Mouse (Mus musculus) monocyte, adult 2 months (primary cell): ENCODE results near the gene Als2cr12.
A peak's percentile ranks its signal among the peaks of the same experiment; 100 is the strongest.
"Not testable (repeated sequence)": the region's sequence is repeated elsewhere in the genome, so short reads cannot be mapped to it uniquely, and the experiment has no call there.

Source experiments
- DNase-seq, 2 experiments: peaks; one replicate each; pipeline ENCODE4 v3.0.0; 2022; ENCODE audit warnings: low spot score in 2 of 2, low read depth in 1 of 2

Als2cr12 gene

DNA sequence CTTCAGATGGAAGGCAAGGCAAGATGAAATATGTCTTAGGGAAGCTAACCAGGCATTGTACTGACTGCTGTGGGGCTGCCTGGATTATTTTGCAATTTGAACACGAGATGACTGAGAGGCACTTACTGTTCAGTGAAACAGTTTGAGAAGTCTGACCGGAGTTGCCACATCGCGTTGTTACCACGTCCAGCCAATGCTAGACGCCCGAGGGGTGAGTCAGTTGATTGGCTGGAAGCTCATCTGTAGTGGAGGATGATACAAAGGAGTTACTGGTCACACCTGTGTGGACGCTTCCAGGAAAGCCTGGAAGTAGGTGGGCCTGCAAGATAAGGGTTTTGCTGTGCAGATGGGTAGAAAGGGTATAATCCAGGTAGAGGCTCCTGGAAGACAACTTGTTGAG is 24.3 kb upstream of the Als2cr12 start:
- DNase-seq, result peak in 1 of 2 experiments; percentile 34

DNA sequence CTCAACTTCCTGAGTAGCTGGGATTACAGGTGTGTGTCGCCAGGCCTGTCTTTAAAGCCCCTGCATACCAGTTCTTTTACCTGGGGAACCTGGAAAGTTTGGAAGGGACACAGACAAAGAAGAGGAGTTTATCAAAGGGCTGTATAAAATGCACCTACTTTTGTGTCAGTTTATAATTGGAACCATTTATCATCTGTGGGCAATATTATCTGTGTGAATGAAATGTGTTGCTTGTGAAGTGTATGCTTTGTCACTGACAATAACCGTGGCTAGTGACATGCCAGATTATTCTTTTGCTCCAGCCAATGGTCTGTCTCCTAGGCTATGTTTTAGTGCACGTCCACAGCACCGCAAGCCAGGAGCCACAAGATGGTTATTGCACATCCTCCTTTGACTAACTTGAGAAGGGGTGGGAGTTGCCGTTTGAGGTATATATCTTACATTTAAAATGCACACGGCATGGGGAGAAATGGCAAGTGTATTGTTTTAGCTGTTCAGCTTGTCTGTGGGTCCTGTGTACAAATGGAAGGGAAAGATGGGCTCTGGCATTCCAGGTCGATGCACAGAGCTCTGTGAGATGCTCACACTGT is 23.7 kb upstream of the Als2cr12 start:
- no peak for DNase-seq

DNA sequence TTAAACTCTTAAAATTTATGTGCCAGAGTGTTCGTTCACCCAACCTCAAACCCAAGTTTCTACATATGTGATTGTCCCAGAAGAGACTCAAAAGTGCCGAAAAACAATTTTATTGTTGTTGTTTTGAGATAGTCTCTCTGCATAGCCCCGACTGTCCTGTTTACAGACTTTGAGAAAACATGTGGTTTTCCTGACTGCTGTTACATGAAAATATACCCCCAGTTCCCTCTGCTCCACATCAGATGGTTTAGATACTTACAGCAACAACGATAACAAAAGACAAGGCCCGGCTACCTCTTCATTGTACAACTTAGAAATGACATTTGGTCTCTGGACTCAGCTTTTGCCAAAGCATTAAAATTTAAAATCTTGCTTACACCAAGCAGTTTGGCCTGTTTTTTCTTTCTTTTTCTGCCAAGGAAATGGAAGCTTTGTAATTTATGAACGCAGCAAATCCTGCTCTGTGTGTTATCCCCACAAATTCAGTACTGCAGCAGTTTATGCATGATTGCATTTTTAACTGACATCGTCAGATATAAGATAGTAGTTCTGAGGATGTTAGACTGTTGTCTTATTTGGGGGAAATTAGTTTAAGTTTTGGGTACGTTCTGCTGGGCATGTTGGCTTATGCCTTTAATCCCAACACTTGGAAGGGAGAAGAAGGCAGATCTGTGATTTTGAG is 21.9 kb upstream of the Als2cr12 start:
- no peak for DNase-seq

DNA sequence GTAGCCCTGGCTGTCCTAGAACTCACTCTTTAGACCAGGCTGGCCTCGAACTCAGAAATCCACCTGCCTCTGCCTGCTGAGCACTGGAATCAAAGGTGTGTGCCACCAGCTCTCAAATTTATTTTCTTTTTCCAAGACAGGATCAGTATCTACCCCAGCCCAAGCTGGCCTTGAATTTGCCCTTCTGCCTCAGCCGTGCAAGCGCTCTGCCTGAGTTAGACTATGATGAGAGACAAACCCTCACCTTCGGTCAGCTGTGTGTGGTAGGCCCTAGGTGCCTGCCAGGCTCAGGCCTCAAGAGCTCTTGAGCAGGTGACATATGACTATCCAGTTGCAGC is 21.1 kb upstream of the Als2cr12 start:
- no peak for DNase-seq

DNA sequence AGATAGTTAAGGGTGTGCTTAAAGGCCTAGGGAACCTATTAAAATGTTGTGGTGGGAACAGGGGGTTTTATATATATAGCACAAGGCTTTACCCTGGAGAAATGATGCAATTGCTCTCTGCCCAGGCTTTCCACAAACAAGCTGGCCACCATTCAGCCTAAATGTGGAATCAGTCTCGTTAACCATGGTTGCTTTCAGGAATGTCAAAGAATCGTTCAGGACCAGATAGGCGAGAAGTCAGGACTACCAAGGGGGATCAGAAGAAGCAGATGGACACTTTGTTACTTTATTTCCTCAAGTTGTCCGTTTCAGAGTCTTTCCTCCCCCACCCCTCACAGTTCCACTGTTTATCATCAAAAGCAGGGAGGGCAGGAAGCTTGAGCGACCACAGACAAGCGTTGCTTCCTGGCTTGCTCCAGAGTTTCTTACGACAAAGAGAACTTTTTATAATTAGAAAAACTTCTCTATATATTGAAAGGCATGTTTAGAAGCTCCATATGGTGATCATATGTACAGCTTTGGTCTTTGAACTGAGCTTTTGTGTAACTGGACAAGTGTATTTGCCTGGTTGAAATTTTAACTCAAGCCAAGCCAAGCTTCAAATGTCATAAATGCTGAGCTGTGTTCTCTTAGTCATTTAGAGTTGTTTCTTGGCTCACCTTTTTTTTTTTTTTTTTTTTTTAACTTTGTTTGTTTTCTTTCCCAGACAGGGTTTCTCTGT is 20.5 kb upstream of the Als2cr12 start:
- no peak for DNase-seq

DNA sequence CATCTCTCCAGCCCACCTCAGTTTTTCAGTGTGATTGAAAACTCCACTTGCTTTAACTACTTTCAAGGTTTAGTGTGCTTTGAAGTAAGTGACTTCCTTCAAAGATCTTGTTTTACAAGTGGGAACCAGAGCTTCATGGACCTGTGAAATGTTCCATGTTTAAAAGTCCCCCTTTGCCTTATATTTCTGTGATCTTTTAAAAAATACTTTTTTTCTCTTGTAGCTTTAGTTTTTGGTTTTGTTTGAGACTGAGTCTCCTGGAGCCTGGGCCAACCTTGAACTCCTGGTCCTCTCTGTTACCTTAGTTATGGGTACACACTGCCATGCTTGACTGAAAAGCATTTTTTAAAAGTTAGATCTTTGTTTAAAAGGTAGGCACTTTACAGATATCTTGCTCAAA is 19.7 kb upstream of the Als2cr12 start:
- DNase-seq, result no peak

DNA sequence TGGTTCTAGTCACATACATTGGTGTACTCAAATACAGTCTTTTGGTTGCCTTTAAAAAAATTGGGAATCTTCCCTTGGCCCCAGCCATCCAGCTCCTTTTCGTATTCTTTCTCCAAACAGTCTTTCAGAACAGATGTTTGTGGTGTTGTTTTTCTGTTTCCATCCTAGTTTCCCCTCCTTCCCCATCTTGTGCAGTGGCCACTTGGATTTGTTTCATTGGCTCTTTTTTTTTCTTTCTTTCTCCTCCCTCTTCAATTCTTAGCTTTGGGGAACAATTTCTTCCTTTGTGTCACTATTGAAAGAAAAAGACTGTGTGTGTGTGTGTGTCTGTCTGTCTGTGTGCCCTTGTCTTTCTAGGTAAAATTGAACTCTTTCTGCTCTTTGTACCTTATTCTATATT is 18.6 kb upstream of the Als2cr12 start:
- no peak for DNase-seq

DNA sequence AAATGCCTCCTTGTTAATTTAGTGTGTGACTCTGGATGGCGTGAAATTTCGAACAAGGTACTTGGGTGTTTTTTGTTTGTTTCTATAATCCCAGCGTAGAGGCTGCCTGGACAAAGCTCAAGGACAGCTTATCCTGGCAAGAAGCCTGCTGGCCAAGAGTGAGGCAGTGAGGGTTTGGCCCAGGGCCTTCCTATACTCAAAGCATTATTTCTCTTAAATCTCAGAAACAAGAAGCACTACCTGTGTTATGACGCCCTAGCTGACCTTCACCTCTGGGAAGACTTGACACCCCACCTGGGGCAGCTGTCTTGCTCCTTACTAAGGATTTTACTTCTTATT is 18.1 kb upstream of the Als2cr12 start:
- DNase-seq, result no peak

DNA sequence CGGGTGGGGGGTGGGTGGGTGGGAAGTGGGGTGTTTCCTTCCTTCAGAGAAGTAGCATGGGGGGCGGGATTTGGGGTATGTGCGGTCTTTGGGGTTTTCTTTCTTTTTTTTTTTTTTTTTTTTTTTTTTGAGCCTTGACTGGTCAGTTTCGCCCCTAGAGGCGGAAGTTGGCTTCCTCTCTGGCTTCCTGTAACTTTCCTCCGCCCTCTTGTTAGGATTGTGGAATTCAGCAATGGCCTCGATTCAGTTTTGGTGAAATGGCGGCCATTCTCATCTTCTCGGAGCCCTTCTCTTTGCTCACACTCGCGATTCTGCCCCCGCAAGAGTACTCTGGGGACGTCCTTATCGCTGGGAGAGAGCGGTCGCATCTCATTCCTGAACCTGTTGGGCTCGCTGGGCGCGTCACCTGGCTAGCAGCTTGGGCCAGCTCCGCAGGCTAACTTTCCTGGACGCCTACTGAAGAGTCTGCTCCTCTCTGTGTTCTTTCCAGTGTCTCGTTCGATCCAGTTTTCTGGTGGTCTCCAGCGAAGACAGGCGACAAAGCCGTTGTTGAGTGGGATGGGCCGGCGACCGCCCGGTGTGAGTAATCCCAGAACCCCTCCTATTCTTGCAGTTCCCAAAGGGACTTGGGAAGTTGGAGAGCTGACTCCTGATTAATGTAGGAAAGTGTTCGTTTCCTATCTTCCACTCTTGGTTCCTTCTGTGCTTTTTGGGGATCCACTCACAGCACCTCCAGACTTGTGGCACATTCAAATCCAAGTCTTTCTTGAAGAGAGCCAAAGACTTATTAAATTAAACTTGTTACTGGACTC is 17.5 kb upstream of the Als2cr12 start:
- DNase-seq, result peak in 1 of 2 experiments; percentile 21

DNA sequence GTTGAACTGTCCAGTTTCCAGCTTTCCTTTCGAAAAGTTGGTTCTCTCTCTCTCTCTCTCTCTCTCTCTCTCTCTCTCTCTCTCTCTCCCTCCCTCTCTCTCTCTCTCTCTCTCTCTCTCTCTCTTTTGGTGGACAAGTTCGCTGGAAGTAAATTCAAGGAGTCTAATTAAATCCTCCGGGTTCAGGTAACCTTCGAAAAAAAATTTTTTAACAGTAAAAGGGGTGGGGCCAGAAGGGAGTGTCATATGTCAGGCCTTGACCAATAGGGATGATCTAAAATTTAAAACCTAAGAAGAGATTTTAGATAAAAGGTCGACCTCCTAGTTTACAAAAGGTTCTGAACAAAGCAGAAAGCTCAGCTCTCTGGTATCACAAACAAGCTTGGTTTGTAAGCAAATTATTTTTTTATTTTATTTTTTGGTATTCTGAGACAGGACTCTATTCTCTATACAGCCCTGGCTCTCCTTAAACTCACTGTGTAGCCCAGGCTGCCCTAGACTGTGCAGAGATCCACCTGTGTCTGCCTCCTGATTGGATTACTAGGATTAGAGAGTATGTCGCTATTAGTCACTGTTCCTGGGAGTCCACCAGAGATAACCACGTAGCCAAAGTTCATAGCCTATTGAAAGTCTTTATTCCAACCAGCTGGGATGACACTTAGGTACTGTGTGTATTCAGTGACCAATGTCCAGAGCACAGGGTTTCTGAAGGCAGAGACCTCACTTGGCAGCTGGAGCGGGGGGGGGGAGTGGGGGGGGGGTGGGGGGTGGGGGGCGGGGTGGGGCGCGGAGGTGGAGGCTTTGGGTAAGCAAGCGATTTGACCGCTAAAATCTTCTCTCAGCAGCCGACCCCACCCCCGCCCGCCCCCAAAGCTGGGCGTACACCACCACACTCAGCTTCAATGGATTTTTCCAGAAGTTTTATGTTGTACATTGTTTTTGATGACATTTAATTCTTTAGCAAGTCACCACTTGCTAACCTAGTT is 16.6 kb upstream of the Als2cr12 start:
- peak in 1 of 2 experiments; percentile 43 for DNase-seq

DNA sequence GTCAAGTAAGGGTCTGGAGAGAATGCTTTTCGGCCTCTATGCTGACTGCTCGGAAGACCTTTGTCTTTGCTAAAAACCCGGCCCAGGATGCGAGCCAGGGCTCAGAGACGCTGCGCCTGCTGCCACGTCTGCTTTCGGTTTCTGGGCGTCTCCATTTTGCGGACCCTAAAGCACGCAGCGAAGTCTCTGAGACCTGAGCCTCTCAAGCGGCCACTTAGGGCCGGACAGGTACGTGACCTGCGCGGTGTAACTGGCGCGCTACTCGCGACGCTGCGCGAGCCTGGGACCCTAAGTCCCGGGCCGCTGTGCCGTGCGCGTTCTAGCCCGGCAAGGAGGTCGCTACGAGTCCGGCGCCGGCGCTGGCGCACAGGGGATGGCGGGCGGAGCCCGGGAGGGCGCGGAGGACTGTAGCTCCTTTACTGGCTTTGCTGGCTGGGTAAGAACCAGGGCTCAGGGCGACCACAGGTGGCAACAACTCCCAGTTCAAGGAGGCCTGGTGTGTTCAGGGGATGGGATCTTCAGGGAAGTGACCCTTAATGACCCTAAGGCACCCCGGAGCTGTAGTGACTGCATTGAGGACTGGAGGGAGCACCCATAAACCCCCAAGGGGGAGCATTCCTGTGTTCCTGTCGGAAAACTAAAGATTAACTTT is 15.7 kb upstream of the Als2cr12 start, which contains the start of gene Cflar:
Cflar (plus strand) TSS at position 144 of the 652 bp plus-strand sequence.
- DNase-seq, result peak in 1 of 2 experiments; percentile 57

DNA sequence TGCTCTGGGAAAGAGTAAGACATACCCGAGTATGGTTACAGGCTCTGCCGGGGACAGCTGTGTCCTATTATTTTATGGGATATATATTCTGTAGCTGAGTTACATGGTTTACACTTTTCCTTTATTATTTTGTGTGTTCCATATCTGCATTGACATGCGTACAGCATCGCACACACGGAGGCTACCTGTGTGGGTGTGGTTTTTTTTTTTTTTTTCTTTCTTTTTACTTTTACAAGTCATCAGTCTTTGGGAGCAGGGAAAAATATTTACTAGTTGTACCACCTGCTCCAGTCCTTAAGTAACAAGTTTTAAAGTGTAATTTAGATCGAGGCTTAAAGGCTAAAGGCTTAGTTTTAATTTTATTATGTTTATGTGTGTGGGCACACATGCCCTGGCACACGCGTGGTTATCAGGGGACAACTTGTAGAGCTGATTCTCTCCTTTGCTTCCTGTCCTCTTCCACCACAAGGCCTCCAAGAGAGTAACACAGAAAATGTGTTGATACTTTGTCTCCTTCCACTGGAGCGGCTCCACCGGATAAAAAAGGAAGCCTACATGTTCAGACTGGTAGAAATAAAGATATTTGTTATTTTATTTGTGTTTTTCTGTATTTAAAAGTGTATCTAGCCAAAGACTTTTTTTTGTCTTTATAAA is 15.0 kb upstream of the Als2cr12 start:
- DNase-seq, result no peak

DNA sequence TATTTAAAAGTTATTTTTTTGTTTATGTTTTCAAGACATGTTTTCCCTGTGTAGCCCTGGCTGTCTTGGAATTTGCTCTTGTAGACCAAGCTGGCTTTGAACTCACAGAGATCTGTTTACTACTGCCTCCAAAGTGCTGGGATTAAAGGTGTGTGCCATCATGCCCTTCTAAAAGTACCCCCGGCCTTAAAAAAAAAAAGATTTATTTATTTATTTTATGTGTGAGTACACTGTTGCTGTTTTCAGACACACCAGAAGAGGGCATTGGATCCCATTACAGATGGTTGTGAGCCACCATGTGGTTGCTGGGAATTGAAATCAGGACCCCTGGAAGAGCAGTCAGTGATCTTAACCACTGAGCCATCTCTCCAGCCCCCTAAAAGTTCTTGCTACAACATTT is 14.3 kb upstream of the Als2cr12 start:
- not testable (repeated sequence) for DNase-seq

DNA sequence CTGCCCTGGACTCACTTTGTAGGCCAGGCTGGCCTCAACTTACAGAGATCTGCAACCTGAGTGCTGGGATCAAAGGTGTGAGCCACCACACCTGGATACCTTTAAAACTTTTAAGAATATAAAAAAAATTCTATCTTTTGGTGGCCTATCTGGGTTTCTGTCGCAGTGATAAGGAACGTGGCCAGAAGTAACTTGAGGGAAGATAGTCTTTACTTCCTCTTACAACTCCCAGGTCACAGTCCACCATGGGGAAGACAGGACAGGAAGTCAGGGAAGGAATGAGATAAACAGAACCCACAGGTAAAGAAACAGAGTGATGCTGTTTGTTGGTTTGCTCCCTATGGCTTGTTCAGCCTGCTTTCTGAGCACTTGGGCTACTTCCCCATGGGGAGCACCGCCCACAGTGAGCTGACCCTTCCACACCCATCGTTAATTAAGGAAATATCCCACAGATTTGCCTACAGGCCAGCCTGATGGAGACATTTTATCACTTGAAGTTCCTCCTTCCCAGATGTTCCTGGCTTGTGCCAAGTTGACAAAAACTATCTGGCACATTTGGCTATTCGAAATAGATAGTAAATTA is 4.9 kb upstream of the Als2cr12 start:
- not testable (repeated sequence) for DNase-seq

DNA sequence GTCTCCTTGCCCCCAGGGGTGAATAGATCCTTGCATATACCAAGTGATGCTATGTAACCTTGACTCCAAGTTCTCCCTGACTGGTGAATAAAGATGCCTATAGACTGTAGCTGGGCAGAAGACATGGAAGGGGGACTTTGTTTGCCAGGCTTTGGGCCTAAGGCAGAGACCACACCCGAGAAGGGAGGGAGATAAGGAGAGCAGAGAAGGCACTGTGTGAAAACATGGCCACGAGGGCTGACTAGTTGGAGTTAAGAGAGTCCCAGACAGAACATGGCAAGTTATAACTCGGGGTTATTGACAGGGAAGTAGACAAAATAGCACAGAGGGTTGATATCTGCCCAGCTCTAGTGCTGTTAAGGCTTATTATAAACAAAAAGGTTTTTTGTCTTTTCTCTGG is 4.2 kb upstream of the Als2cr12 start:
- DNase-seq, result no peak

DNA sequence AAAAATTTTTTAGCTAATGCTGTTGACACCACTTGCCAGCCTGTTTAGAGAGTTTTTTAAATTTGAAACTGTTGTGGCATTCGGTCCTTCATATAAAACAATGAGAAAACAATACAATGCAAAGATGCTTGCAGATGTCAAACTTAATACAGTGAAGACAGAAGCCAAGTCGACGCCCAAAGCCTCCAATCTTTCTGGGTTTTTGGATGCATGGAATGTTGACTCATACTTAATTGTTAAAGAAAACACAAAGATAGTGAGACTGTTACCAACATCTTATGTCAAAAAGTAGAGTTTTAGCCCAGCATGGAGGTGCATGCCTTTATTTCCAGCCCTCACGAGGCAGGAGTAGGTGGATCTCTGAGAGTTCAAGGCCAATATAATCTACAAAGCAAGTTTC is 3.0 kb upstream of the Als2cr12 start:
- DNase-seq, result no peak

DNA sequence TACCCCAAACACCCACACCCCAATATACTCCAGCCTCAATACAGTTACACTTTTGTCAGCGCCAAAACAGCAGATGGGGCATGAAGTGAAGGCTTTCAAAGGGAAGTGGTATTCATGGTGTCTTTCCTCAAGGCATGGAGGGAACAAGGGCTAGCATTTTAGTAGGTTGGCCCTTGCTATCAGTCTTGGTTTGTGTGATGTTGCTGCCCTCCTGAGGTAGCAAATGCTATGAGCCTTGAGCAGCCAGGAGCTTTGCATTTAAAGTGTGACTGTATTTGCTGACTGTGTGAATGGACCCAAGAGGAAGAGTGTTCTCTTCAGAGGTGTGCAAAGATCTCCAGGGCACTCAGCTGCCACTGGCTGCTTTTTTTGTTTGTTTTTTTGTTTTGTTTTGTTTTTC is 1.8 kb upstream of the Als2cr12 start:
- not testable (repeated sequence) for DNase-seq

DNA sequence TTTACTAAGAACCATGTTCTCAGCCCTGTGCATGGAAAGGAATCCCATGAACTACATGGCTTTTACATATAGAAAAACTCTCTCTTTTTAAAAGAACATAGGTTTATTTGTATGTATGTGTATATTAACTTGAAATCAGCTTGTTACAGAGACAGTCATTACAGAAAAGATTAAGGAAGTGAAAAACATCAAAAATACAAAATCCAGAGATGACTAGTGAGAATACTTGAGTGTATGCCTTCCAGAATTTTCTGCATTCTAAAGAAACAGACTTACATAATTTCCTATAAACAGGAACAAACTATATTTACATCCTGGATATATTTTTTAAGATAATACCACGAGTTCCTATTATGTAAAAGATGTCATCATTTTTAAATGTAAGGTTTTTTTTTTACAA is 2.1 kb downstream of the Als2cr12 start:
- no peak for DNase-seq

DNA sequence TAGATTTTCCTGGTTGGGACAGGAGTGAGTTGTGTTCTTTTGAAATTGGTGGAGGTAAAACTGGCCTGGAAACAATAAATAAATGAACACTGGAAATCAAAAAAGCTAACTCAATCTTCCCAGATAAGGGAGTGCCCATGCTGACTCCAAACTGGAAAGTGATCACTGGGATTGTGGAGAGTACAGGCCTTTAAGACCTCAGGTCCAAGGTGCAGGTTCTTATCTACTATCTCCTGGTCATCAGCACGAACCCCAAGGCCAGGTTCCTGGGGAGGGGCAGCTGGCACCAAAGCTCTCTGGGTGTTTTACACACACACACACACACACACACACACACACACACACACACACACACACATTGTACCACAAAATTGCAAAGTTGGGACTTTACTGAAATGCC is 4.1 kb downstream of the Als2cr12 start:
- DNase-seq, result not testable (repeated sequence)
